20 mouse cellular contexts compared by ENCODE assay signal in genomic region chr1:180013479-180013878, GRCm38 (mm10).
"Had no signal": no experiment of that assay in that cellular context is flagged by ENCODE, and none has a peak within 500 bp of the region (broad histone marks: within the 10 kb centered on the region; RNA-seq: fewer than 3 reads in every experiment).

No protein-coding gene starts in this region.

- H3K9ac ChIP-seq: liver, embryonic 13.5 days; liver, embryonic 15.5 days; lung, embryonic 14.5 days; midbrain, embryonic 12.5 days; neural tube, embryonic 13.5 days; neural tube, embryonic 15.5 days had no signal

- H3K9me3 ChIP-seq: liver, embryonic 13.5 days; liver, embryonic 15.5 days; midbrain, embryonic 10.5 days; midbrain, embryonic 12.5 days; neural tube, embryonic 13.5 days; neural tube, embryonic 15.5 days had no signal

- H3K4me2 ChIP-seq: liver, embryonic 13.5 days; liver, embryonic 15.5 days; lung, embryonic 14.5 days; midbrain, embryonic 12.5 days; neural tube, embryonic 13.5 days; neural tube, embryonic 15.5 days had no signal

- H3K4me1 ChIP-seq: midbrain, embryonic 10.5 days; midbrain, embryonic 12.5 days; neural tube, embryonic 13.5 days; neural tube, embryonic 15.5 days had no signal

- ATAC-seq: midbrain, embryonic 16.5 days had no signal

- H3K4me3 ChIP-seq: liver, embryonic 13.5 days; liver, embryonic 15.5 days; midbrain, embryonic 10.5 days; midbrain, embryonic 12.5 days; myocyte; neural tube, embryonic 13.5 days; neural tube, embryonic 15.5 days had no signal

- DNase-seq: liver, embryonic 13.5 days; lung, adult 18-20 months; lung, embryonic 14.5 days; lung, postnatal 10 days; lung, postnatal 4 days; midbrain, embryonic 14.5 days; retina, postnatal 1 day; right cerebral cortex, adult 18-20 months; right cerebral cortex, postnatal 25 days; right cerebral cortex, postnatal 4 days; thymus, adult 2 months; thymus, postnatal 25 days; thymus, postnatal 4 days had no signal

- H3K36me3 ChIP-seq: liver, embryonic 13.5 days; liver, embryonic 15.5 days; midbrain, embryonic 10.5 days; midbrain, embryonic 12.5 days; neural tube, embryonic 13.5 days; neural tube, embryonic 15.5 days had no signal

- H3K27me3 ChIP-seq: liver, embryonic 13.5 days; liver, embryonic 15.5 days; midbrain, embryonic 12.5 days; neural tube, embryonic 13.5 days; neural tube, embryonic 15.5 days had no signal

- H3K27ac ChIP-seq: liver, embryonic 13.5 days; liver, embryonic 15.5 days; midbrain, embryonic 10.5 days; midbrain, embryonic 12.5 days; neural tube, embryonic 13.5 days; neural tube, embryonic 15.5 days had no signal
